Mouse (Mus musculus) granulocyte monocyte progenitor cell, adult 5-6 weeks (primary cell): ENCODE results near the gene Gm4491. TPM values are rescaled to one million over a fixed set of nuclear protein-coding genes. Genes with fewer than 3 reads are reported as not detected.
A peak's percentile ranks its signal among the peaks of the same experiment; 100 is the strongest.

Source experiments
- ATAC-seq: replicated peaks from 2 replicates; pipeline ENCODE4 v1.8.0; 2016; ENCODE audit warnings: mild to moderate bottlenecking, moderate TSS enrichment, inconsistent platforms; ENCODE audit not compliant: poor library complexity, severe bottlenecking
- total RNA-seq, 2 experiments: library from RNA; stranded (forward) in 1 of 2; stranded (reverse) in 1 of 2; fragments of 200-712, 200-1000 nt in 1 of 2; fragments of >200 nt in 1 of 2; fragmentation: Nextera tagmentation in 1 of 2; gene quantifications; 2 replicates each; pipeline ENCODE4 v1.2.3; 2014 to 2017

The Gm4491 gene
- total RNA-seq (2014; fragmentation: Nextera tagmentation) (not detected in 2 replicates), total RNA-seq (2017) (not detected in 2 replicates)

DNA sequence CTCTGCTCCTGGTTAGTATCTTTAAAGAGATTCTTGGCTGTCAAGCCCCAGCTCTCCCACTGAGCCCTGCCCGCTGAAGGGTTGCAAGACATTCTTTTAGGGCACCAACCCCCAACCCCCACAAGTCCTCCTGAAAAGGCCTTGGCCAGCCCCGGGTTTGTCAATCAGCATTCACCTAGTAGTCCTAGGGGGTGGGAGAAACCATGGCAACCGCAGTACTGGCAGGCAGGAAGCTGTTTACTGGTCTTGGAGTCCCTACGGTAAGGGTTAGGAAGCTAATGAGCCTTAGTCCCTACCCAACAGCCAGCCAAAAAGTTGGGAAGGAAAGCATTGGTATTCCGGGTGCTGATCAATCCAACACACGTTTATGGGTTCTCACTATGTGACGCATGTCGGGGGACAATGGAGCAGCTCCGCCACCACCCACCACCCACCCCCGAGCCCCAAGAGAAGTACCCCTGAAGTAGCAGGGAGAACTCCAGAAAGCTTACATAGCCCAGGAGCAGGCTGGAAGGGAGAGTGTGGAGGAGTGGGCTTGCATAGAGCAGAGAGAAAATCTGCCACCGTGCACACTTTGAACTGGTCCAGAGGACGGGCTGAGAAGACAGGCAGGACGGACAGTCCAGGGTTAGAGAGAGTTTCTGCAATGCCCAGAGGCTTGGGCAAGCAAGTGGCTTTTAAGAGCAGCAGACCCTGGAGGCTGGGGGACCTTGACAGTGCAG is at the start of gene Gm4491:
Gene Gm4491, minus strand, starts transcription at position 61 of the 722 bp plus-strand sequence.
- ATAC-seq = no peak

DNA sequence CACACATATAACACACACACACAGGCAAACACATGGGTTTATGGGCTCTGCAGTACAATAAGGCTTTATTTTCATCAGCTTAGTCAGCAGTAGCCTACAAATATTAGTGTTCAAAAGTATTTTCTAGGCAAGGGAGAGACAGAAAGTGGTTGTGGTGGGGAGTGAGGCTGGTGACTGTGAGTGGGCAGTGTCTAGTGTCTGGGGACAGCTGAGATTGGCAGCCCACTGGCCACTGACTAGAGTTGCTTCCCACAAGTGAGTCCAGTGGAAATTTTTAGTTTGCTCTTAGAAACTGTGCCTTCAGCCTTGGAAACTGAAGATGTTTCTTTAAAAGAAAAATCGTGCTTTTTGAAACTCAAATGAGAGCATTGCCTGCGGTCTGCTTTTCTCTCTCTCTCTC is 46.1 kb upstream of the Gm4491 start:
- ATAC-seq = no peak

- ATAC-seq = no peak
These were observed 45.5 kb upstream of the Gm4491 start for GRCm38 (mm10) chr14:57161201-57161600.

DNA sequence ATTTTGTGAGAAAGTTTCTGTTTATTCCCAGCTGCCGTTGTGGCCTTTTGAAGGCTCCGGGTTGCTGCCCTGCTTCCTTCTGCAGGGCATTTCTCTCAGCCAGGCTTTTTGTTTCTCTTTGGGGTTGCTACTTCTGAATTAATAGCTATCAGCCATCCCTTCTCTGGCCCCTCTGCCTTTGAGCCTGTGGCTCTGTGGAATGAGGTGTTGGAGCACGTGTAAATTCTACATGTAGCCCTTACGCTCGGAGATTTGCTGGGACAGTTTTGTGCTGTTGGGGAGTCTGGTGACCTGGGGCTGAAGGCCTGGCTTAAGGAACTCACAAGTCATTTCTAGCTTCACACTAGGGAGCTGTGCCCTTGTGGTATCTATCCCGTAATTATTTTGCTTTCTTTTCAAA is 39.2 kb upstream of the Gm4491 start:
- ATAC-seq = no peak

GRCm38 (mm10) chr14:57145741-57146140 is 30.1 kb upstream of the Gm4491 start:
- no peak for ATAC-seq

DNA sequence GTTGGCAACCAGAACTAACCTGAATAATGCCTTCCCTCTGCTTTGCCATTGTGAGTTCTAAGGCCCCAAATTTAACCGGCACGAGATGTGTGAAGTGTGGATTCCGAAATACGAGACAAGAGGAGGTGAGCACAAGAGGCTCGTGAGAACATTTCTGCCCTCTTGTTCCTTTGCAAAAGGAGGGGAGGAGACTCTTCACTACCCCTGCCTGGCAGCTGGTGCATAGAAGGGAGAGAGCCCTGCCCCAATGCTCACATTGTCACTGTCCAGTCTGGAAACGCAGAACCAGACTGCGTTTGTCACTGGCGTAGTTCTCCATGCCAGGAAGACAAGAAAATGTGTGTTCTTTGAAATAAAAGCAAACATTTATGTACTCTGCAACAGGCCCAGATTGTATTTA is 19.6 kb upstream of the Gm4491 start:
- no peak for ATAC-seq

DNA sequence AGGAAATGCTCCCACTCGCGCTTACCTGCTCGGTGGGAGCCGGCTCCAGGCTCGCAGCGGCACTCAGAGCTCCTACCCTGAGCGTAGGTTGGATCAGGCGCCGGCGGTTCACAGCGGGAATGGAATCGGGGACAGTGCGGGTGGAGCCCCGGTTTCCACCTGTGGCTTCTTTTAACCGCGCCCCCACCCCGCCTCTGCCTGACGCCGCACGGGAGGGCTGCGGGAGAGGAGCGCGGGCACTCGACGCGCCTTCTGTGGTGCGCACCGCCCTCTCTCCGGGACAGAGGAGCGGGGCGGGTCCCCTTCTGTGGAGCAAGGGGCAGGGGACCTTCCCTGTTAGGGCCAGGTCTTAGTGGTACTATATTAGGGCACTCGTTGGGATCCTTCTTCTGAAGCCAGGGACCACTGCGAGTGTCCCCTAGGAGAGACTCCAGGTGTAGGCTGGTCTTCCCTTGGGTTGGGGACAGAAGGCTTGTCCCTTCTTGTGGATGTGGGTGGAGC is 17.5 kb upstream of the Gm4491 start, which contains the start of gene Gjb6:
Gene Gjb6, minus strand, starts transcription at position 451 of the 501 bp plus-strand sequence.
- no peak for ATAC-seq

GRCm38 (mm10) chr14:57127383-57127782 is 11.7 kb upstream of the Gm4491 start:
- ATAC-seq = no peak

- no peak for ATAC-seq
These were observed 6.6 kb upstream of the Gm4491 start for GRCm38 (mm10) chr14:57122295-57122694.

GRCm38 (mm10) chr14:57109194-57109593 is 6.5 kb downstream of the Gm4491 start:
- ATAC-seq = 0 out of 2 replicates have a peak, but pooled peaks have one; percentile 45

DNA sequence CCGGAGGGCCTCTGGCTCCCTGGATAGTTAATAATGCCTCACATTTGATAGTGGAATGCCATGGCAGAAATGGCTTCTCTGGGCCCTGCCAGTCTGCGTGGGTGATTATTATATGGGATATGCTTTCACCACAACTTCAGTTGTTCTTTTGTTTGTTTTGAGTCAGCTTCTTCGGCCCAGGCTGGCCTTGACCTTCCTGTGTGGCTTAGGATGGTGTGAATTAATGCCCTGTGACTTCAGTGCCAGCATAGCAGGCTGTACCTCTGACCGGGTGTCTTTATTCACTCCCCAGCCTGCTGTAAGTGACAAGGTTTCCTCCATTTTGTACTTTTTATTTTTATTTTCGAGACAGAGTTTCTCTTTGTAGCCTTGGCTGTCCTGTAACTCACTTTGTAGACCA is 7.8 kb downstream of the Gm4491 start:
- ATAC-seq = no peak

DNA sequence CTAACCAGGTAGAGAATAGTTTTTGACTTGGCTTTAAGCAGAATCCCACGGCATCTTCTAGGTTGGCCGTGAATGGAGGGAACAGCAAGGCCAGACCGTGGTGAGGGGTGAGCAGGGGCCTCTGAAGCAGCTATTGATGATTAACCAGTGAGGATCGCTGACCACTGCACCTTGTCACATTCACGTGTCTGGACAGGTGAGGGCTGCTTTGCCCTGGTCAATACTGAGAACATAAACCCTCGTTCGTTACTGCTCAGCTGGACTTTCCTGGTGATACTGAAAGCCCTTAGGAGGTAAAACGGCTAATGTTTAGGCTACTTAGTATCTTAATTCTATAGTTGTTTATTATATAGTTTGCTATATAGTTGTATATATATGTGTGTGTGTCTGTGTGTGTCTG is 8.6 kb downstream of the Gm4491 start:
- ATAC-seq = no peak

DNA sequence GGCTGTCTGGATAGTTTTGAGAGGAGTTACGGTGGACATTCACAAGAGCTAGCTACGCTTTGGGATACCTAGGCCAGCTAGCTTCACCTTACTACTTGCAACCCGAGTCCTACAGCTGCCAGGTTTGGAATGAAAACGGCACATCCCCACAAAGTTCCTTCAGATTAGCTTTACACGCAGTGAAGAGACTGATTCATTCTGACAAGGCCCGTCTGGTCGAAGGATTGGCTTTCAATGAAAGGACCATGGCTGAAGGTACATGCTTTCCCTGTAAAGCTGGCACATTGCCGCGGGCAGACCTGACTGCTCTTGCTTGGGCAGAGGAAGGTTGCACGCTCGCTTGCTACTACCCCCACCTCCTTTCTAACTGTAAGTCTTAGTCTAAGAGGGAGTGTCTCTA is 10.0 kb downstream of the Gm4491 start:
- ATAC-seq = no peak

- no peak for ATAC-seq
These were observed 10.6 kb downstream of the Gm4491 start for GRCm38 (mm10) chr14:57105111-57105510.

DNA sequence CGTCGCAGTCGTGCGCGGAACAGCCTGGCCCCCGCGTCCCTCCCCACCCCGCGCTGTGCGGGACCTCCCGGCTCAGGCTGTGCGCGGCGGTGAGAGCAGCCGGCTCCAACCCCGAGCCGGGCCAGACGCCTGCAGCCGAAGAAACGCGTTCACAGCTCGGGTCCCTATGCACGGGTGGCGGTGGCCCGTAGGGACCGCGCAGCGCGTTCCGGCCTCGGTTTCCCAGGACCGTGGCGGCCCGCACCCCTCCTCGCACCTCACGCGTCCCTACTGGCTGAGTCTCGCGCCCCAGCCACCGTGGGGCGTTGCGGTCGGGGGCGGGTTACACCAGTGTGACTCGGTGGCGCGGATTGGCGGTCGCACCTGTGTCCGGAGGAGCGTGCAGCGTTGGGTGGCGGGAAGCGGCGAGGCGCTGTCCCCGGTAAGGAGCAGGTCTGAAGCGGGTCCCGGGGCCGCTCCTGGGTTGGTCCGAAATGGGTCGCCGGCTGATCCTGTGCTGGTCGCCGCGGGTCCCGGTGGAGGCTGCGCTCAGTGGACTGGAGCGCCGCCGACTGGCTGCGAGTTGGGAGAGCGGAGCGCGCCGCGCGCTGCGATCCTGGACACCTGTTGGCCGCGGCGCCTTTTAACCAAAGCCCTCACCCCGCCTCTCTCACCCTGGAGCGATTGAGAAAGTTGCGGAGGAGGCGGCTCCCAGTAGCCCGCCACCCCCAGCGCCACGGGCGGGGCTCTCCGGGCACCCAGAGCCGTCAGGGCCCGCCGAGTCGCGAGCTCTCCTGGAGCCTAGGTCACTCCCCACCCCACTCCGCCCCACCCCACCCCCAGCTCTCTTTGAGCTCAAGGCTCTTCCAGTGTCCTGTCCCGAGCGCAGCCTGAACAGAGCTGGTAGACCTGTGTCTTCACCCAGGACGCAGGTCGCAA is 11.3 kb downstream of the Gm4491 start, which contains the start of gene Gjb2:
Gene Gjb2, minus strand, starts transcription at position 597 of the 918 bp plus-strand sequence.
- ATAC-seq = peak; percentile 38

- ATAC-seq = no peak
These were observed 12.0 kb downstream of the Gm4491 start for GRCm38 (mm10) chr14:57103711-57104105.

DNA sequence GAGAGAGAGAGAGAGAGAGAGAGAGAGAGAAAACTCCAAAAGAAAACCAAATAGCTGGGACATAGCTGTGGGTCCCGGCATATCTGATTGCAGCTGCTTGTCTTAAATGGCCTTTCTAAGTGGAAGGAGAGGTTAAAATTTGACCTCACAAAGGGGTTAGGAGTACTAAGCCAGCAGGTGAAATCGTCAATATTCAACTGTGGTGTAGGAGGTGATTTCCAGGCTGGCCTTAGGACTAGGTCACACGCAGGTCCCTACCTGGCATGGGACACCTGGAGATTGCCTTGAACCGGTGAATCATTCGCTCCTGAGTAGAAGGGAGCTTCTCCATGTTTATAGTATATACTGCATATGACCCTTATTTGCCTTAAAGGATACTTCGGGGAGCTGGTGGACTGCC is 12.6 kb downstream of the Gm4491 start:
- no peak for ATAC-seq

DNA sequence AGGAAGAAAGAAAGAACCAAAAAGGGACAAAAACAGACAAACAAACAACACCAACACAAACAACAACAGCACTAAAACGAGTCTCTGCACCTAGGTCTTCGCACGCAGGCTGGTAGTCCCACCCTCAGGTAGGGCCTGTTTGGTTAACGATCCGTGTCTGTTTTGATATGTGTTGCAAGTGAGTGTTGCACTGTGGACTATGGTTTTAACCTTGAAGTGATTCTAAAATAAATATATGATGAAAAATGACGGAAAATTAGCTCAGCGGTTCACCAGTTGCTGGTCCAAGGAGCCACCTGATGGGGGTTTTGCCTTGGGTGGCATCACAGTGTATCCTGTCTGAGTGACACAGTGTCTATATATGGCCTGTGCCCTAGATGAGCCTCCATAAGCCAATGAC is 14.1 kb downstream of the Gm4491 start:
- no peak for ATAC-seq

DNA sequence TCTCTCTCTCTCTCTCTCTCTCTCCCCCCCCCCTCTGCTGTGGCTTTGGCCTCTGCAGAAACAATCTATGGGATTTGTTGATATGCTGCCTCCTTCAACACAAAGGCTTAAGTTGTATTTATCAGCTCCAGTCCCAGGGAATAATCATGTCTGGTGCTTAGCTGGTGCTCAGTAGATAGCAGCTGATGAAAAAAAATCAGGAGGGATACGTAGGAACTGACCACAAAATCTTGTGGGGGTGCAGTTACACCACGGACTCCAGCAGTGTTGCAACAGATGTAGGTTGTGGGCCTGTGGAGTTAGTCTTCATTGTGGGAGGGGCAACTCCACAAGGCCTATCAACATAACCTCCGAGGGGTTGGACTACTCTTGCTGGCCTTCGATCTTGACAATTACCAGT is 19.8 kb downstream of the Gm4491 start:
- peak; percentile 80 for ATAC-seq

DNA sequence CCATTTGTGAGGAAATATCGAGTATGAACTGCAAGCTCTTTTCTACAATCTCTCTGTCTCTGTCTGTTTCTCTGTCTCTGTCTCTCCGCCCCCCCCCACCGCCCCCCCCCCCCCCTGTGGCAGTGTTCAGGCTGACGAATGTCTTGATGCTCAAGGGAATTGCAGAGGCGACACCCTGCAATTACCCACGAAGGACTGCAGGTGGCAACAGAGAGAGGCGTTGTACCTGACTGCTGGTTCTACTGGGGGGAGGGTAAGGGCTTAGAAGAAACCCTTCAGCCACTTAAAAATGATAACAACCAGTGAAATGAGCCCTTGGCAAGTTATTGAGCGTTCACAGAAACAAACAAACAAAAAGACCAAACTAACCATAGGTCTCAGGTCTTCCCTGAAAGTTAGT is 22.7 kb downstream of the Gm4491 start:
- peak; percentile 91 for ATAC-seq

DNA sequence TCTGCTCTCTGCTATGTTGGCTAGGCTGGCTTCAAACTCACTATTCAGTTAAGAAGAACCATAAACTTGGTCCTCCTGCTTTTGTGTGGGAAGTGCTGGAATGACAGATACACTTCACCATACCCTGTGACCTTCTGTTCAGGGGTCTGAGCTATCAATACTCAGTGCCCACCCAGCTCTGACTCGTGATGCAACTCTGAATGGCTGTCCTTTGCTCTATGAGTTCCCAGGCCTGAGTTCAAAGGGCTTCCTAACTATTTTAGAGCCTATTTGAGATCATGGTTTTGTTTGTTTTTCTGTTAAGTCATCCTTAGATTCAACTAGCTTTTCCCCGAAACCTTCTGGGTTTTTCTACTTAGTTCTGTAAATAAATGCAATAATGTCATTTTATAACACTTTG is 25.7 kb downstream of the Gm4491 start:
- ATAC-seq = no peak
